Mouse (Mus musculus) yolk sac, embryonic 10.5 days (tissue): ENCODE results near the gene Tmem178b.

Experiments
- DNase-seq: peaks from one replicate; pipeline ENCODE4 v3.0.0-alpha.2; 2017; ENCODE audit warnings: low spot score

Gene Tmem178b

GRCm38 (mm10) chr6:40161381-40161780 is 288.3 kb downstream of the Tmem178b start:
- no peak for DNase-seq

DNA sequence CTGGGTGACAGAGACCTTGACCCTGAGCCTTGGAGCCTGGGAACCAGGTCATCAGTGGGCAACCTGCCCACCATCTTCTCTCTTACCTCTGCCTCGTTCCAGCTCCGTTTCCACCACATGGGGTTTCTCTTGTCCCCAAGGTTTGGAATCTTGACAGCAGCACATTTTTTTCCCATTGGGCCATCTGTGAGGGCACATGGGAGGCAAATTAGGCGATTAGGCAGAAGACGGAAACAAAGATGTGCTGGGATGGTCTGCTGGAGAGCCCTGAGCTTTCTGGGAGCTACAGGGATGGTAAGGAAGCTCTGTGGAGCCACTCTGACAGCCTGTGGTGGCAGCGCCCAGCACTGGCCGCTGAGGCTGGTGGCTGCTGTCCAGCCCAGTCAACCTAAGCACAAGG is 300.5 kb downstream of the Tmem178b start:
- no peak for DNase-seq

- no peak for DNase-seq
Observed at GRCm38 (mm10) chr6:40177870-40178269, 304.8 kb downstream of the Tmem178b start.

GRCm38 (mm10) chr6:40180551-40180950 is 307.5 kb downstream of the Tmem178b start:
- DNase-seq = no peak

DNA sequence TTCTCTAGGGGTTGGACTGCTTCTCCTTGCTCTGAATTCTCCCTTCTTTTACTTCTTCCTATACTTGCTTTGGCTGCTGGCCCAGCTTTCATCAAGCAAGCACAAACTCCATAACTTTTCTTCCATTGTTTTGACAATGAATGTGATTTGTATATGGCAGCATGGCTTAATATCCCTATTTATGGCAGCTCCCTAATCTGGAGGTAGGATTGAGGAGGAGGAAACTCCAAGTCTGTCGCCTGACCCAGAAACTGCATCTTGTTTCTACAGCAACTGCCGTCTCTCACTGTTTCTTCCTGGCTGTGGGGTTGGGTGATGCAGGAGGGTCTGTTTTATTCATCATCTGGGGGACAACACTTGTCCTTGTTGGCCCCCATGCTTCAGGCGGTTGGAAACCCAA is 327.6 kb downstream of the Tmem178b start:
- DNase-seq = no peak

- no peak for DNase-seq
Observed at GRCm38 (mm10) chr6:40202602-40203001, 329.5 kb downstream of the Tmem178b start.

DNA sequence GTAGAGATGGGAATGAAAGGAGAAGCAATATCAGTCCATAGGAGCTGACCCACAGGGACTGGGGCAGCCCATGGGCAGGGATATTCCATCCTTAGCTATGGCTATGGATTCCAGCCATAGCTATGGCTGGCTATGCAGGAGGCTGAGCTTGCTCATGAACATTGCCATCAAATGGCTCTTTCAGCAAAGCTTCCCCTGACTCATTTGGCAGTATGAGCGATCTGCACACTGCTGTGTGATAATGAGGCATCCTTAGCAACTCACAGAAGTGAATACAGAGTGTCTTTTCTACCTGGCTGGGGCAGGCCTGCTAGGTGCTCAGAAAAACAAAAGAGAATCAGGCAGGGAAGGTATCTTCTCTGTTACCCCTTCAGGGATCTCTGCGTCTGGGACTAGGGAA is 332.3 kb downstream of the Tmem178b start:
- DNase-seq = no peak

GRCm38 (mm10) chr6:40208014-40208413 is 334.9 kb downstream of the Tmem178b start:
- no peak for DNase-seq

DNA sequence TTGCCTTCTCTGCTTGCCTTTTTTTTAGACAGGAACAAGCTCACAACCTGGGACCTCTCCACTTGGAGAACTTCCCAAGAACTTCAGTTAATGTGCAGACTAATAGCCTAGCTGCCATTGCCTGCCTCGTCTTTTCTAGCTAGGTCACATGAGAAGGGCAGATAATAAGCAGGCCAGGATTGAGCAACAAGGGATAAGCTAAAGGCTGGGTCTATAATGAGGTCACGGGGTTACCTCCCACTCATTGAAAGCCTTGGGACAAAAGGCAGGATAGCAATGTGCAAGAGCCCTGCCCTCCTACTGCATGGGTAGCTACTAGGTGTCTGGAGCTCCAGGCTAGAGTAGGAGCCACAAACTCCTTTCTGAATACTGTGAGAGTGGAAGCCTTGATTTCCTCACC is 336.1 kb downstream of the Tmem178b start:
- no peak for DNase-seq

GRCm38 (mm10) chr6:40217154-40217553 is 344.1 kb downstream of the Tmem178b start:
- DNase-seq = no peak

DNA sequence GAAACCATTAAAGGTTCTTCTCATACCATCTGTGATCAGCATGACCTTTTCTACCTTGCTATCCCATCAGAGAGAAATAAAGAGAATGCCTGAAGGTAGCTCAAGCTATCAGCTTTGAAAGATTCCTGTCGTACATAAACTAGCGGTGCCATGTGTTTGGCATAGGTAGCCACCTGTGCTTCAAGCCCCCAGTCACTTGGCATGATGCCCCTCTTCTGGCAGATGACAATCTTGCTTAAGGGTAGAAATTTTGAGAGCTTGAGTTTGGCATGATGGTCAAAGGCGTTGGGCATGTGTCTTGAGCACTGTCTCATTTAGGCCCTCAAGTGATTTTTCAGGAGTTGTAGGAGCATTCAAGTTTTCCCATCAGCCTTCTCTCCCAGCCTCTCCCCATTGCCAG is 344.6 kb downstream of the Tmem178b start:
- no peak for DNase-seq

DNA sequence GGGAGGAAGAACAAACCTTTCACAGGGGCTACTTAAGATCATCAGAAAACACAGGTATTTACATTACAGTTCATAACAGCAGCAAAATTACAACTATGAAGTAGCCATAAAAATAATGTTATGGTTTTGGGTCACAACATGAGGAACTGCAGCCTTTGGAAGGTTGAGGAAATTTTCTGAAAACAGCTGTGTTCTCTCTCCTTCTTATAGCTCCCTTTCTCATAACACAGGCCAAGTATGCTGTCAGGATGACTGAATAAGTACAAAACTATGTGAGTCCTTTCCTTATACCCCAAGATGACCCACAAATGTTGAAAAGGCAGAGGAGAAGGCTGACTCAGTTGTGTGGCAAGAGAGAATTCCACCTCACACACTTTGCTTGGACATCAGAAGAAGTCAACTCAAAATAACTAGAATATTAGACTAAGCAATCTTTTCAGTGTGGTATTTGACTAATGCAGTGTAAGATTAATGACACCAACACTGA is 347.6 kb downstream of the Tmem178b start:
- no peak for DNase-seq

GRCm38 (mm10) chr6:40225585-40226280 is 352.7 kb downstream of the Tmem178b start:
- DNase-seq = no peak

GRCm38 (mm10) chr6:40228981-40229380 is 355.9 kb downstream of the Tmem178b start:
- no peak for DNase-seq

DNA sequence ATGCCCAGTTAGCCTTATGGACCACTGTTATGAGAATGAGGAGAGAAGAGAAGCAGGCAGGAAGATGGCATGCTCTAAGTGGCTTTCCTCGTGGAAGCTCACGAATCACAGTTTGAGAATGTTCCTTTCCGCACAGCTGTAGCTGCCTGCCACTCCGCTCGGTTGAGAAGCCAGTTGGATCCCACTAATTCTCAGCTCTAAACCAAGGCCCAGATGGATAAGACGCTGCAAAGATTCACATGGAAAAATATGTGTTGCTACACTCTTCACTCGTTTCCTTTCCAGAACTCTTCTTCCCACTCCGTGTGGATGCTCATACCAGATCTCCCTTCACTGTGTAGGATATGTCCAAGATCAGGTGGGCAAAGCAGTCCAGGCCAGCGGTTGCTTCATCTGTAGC is 356.9 kb downstream of the Tmem178b start:
- no peak for DNase-seq

GRCm38 (mm10) chr6:40234066-40234465 is 361.0 kb downstream of the Tmem178b start:
- DNase-seq = no peak

DNA sequence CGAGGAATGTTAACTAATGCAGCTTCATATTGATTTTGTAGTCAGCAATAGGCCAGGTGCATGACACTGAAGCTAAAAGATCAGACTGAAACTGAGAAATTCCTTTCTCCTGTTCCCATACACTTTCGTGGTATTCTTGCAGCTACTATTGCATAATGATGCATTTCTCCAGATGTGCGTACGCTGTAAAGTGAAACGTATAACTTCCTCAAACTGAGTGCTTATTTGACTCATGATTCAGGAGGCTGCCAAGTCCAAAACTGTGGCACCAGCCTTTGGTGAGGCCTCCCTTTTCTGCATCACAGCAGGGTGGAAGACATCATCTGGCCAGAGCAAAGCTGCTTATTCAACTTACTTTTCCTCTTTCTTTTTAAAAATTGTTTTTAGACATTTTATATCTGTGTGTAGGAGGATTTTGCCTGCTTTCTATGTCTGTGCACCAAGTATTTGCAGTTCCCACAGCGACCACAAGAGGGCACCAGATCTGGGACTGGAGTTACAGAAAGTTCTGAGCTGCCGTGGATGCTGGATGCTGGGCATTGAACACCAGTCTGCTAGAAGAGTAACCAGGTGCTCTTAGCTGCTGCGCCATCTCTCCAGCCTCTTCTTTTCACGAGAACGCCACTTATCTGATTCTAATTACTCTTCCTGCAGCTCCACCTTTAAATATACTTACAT is 362.9 kb downstream of the Tmem178b start:
- DNase-seq = peak; percentile 26

- DNase-seq = peak; percentile 4
Observed at GRCm38 (mm10) chr6:40236841-40237765, 364.0 kb downstream of the Tmem178b start.

GRCm38 (mm10) chr6:40238857-40239256 is 365.8 kb downstream of the Tmem178b start:
- DNase-seq = no peak

- DNase-seq = no peak
Observed at GRCm38 (mm10) chr6:40240671-40241070, 367.6 kb downstream of the Tmem178b start.

- DNase-seq = no peak
Observed at GRCm38 (mm10) chr6:40247398-40247946, 374.4 kb downstream of the Tmem178b start.

DNA sequence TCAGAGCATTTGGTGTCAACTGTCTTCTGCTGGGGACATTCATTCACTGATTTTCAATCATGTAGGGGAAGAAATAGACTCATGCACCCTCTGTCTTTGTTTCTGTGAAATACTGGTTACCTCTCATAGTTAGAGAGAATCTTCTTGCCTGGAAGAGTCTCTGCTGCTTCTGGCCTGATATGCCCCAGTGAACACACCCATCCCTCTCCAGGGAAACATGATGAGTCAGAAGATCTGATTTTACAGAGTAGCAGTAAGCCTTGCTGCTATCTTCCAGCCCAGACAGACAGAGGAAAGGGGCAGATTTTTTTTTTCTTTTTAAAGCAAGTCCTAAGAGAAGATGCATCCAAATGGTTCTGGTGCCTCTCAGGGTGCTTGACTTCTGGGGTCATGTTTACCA is 376.9 kb downstream of the Tmem178b start:
- no peak for DNase-seq
